Mouse (Mus musculus) lung, embryonic 16.5 days (tissue): Measurements from ENCODE around the gene Scfd2. TPM values are rescaled to one million over a fixed set of nuclear protein-coding genes. Genes with fewer than 3 reads are reported as not detected.

ENCODE experiments used
- ATAC-seq: fragments of 200-750 bp; cut with Nextera tagmentation; 2 replicates; pipeline ENCODE4 v1.8.0; 2017; ENCODE audit warnings: low read depth, mild to moderate bottlenecking, moderate library complexity
- H3K27ac ChIP-seq: fragments of 300-500 bp; sonication (generic); 2 replicates; pipeline ENCODE4 v1.5.1; 2014; ENCODE audit warnings: mild to moderate bottlenecking, control low read depth, low read length
- H3K27me3 ChIP-seq: fragments of 300-500 bp; sonication (generic); 2 replicates; pipeline ENCODE4 v1.6.1; 2014; ENCODE audit warnings: low read depth, low read length, mixed read lengths; ENCODE audit not compliant: control insufficient read depth, insufficient read depth
- H3K36me3 ChIP-seq: fragments of 300-500 bp; sonication (generic); 2 replicates; pipeline ENCODE4 v1.6.1; 2014; ENCODE audit warnings: low read length; ENCODE audit not compliant: control insufficient read depth, insufficient read depth
- H3K4me1 ChIP-seq: fragments of 300-500 bp; sonication (generic); replicated peaks from 2 replicates; pipeline ENCODE4 v1.6.1; 2014; ENCODE audit warnings: low read length, mixed read lengths; ENCODE audit not compliant: control insufficient read depth, insufficient read depth
- H3K4me2 ChIP-seq: fragments of 300-500 bp; sonication (generic); 2 replicates; pipeline ENCODE4 v1.6.1; 2014; ENCODE audit warnings: low read depth, low read length, control low read depth
- H3K4me3 ChIP-seq: fragments of 300-500 bp; sonication (generic); 2 replicates; pipeline ENCODE4 v1.5.1; 2014; ENCODE audit warnings: mild to moderate bottlenecking, low read length, control low read depth
- H3K9ac ChIP-seq: fragments of 300-500 bp; sonication (generic); 2 replicates; pipeline ENCODE4 v1.6.1; 2014; ENCODE audit warnings: low read length, control low read depth
- H3K9me3 ChIP-seq: fragments of 300-500 bp; sonication (generic); 2 replicates; pipeline ENCODE4 v1.6.1; 2016; ENCODE audit warnings: low read length; ENCODE audit not compliant: control insufficient read depth
- WGBS: fragments of 180-500 bp; shearing (Covaris S2); extraction: QIAGEN DNeasy Blood & Tissue Kit; methylation state at CpG from one replicate; pipeline ENCODE4 v1.1.7; 2014; 5-methylcytosine and 5-hydroxymethylcytosine counted together
- polyA plus RNA-seq: library from polyadenylated mRNA; unstranded; fragments of >200 nt; fragmentation: Nextera tagmentation; extraction: Ambion mirVana; gene quantifications from 2 replicates; pipeline ENCODE4 v1.2.1, GENCODE M21; 2015

Gene Scfd2
- polyA plus RNA-seq, 1 experiment from 2014 or later: 19.1 TPM

GRCm38 (mm10) chr5:74267736-74268369 lies 263.7 kb downstream of the Scfd2 start:
- Histone ChIP-seq H3K27ac (no peak overlapping the region), H3K36me3 (no peaks in the 10 kb centered on the region), H3K4me2 (no peak overlapping the region), H3K27me3 (no peaks in the 10 kb centered on the region), H3K9me3 (no peaks in the 10 kb centered on the region), H3K4me1 (peaks cover 16% of the 10 kb centered on the region; the same call in 1 of the 2 replicates), H3K4me3 (no peak overlapping the region), H3K9ac (no peak overlapping the region)
- ATAC-seq: no peak
- 67% methylated on average over 5 of the region's 5 CpGs for WGBS

GRCm38 (mm10) chr5:74267196-74267595 lies 264.4 kb downstream of the Scfd2 start:
- H3K4me2 ChIP-seq: no peak overlapping the region
- H3K27ac ChIP-seq: no peak overlapping the region
- no peak for ATAC-seq
- peaks cover 16% of the 10 kb centered on the region; the same call in 1 of the 2 replicates for H3K4me1 ChIP-seq
- no peak overlapping the region for H3K9ac ChIP-seq
- no peak overlapping the region for H3K4me3 ChIP-seq
- no peaks in the 10 kb centered on the region for H3K36me3 ChIP-seq
- WGBS: 55% methylated on average over 1 of the region's 1 CpGs
- H3K9me3 ChIP-seq: no peaks in the 10 kb centered on the region
- H3K27me3 ChIP-seq: no peaks in the 10 kb centered on the region

- Histone ChIP-seq H3K36me3 (no peaks in the 10 kb centered on the region), H3K27ac (no peak overlapping the region), H3K9me3 (no peaks in the 10 kb centered on the region), H3K27me3 (no peaks in the 10 kb centered on the region), H3K4me1 (peaks cover 16% of the 10 kb centered on the region; the same call in 1 of the 2 replicates), H3K4me3 (no peak overlapping the region), H3K4me2 (no peak overlapping the region), H3K9ac (no peak overlapping the region)
- 42% methylated on average over 5 of the region's 5 CpGs for WGBS
- ATAC-seq: peak; percentile 47; the same call in 1 of the 2 replicates
These were observed 265.1 kb downstream of the Scfd2 start for GRCm38 (mm10) chr5:74266476-74266819.

GRCm38 (mm10) chr5:74265601-74266475 lies 265.7 kb downstream of the Scfd2 start:
- 50% methylated on average over 13 of the region's 13 CpGs for WGBS
- 0 out of 2 replicates have a peak overlapping the region, but pooled peaks have one; percentile 27 for H3K9ac ChIP-seq
- no peak for ATAC-seq

GRCm38 (mm10) chr5:74265151-74265550 lies 266.4 kb downstream of the Scfd2 start:
- no peak overlapping the region for H3K4me2 ChIP-seq
- no peak overlapping the region for H3K4me3 ChIP-seq
- H3K9me3 ChIP-seq: no peaks in the 10 kb centered on the region
- no peak overlapping the region; the same call in 1 of the 2 replicates for H3K27ac ChIP-seq
- no peaks in the 10 kb centered on the region for H3K36me3 ChIP-seq
- no peak overlapping the region; the same call in 1 of the 2 replicates for H3K9ac ChIP-seq
- H3K27me3 ChIP-seq: no peaks in the 10 kb centered on the region
- no peak for ATAC-seq
- WGBS: 55% methylated on average over 6 of the region's 6 CpGs
- H3K4me1 ChIP-seq: peaks cover 24% of the 10 kb centered on the region

More at GRCm38 (mm10) chr5:74265601-74266475, 265.7 kb downstream of the Scfd2 start:
- no peaks in the 10 kb centered on the region for H3K9me3 ChIP-seq
- H3K27ac ChIP-seq: peak overlapping the region; percentile 1; the same call in 1 of the 2 replicates
- H3K4me1 ChIP-seq: peaks cover 17% of the 10 kb centered on the region
- H3K4me3 ChIP-seq: no peak overlapping the region
- H3K4me2 ChIP-seq: no peak overlapping the region
- H3K27me3 ChIP-seq: no peaks in the 10 kb centered on the region
- H3K36me3 ChIP-seq: no peaks in the 10 kb centered on the region

GRCm38 (mm10) chr5:74264541-74264940 lies 267.0 kb downstream of the Scfd2 start:
- Histone ChIP-seq H3K9ac (no peak overlapping the region; the same call in 1 of the 2 replicates), H3K27me3 (no peaks in the 10 kb centered on the region), H3K4me3 (no peak overlapping the region), H3K27ac (no peak overlapping the region), H3K36me3 (no peaks in the 10 kb centered on the region), H3K4me2 (no peak overlapping the region), H3K9me3 (no peaks in the 10 kb centered on the region), H3K4me1 (peaks cover 28% of the 10 kb centered on the region)
- WGBS: 84% methylated on average over 4 of the region's 4 CpGs
- ATAC-seq: no peak

- Histone ChIP-seq H3K9me3 (no peaks in the 10 kb centered on the region), H3K36me3 (no peaks in the 10 kb centered on the region), H3K9ac (no peak overlapping the region), H3K27ac (peak overlapping the region; percentile 63; the same call in 1 of the 2 replicates), H3K4me2 (no peak overlapping the region), H3K27me3 (no peaks in the 10 kb centered on the region), H3K4me3 (no peak overlapping the region), H3K4me1 (peaks cover 21% of the 10 kb centered on the region)
- 49% methylated on average over 6 of the region's 6 CpGs for WGBS
- 0 out of 2 replicates have a peak, but pooled peaks have one; percentile 13 for ATAC-seq
These were observed 270.5 kb downstream of the Scfd2 start for GRCm38 (mm10) chr5:74261016-74261415.

- Histone ChIP-seq H3K36me3 (no peaks in the 10 kb centered on the region), H3K4me3 (no peak overlapping the region), H3K9ac (peak overlapping the region; percentile 33; the same call in 1 of the 2 replicates), H3K4me1 (peaks cover 15% of the 10 kb centered on the region), H3K4me2 (0 out of 2 replicates have a peak overlapping the region, but pooled peaks have one; percentile 8), H3K9me3 (no peaks in the 10 kb centered on the region), H3K27ac (peak overlapping the region; percentile 63), H3K27me3 (no peaks in the 10 kb centered on the region)
- 9% methylated on average over 9 of the region's 9 CpGs for WGBS
- peak; percentile 81 for ATAC-seq
These were observed 271.2 kb downstream of the Scfd2 start for GRCm38 (mm10) chr5:74260378-74260809.

GRCm38 (mm10) chr5:74256705-74257104 lies 274.9 kb downstream of the Scfd2 start:
- Histone ChIP-seq H3K36me3 (no peaks in the 10 kb centered on the region), H3K4me1 (peaks cover 29% of the 10 kb centered on the region), H3K4me2 (no peak overlapping the region), H3K4me3 (no peak overlapping the region), H3K27ac (no peak overlapping the region), H3K27me3 (no peaks in the 10 kb centered on the region), H3K9me3 (no peaks in the 10 kb centered on the region), H3K9ac (no peak overlapping the region)
- ATAC-seq: no peak
- 51% methylated on average over 4 of the region's 4 CpGs for WGBS
